Mouse (Mus musculus) cerebellum, adult 2 months (tissue): Measurements from ENCODE around the gene Npas3.

Experiments used
- CTCF ChIP-seq: fragments of 200-500 bp; IDR thresholded peaks from 2 replicates; pipeline ENCODE4 v1.5.1; 2011; ENCODE audit warnings: low read depth, mild to moderate bottlenecking, control low read depth, low read length, moderate library complexity, borderline replicate concordance; ENCODE audit not compliant: insufficient read depth
- POLR2A ChIP-seq: fragments of 200-500 bp; IDR thresholded peaks from 2 replicates; pipeline ENCODE4 v1.6.1; 2011; ENCODE audit warnings: low read length, control low read depth, borderline replicate concordance; ENCODE audit not compliant: insufficient read depth

DNA sequence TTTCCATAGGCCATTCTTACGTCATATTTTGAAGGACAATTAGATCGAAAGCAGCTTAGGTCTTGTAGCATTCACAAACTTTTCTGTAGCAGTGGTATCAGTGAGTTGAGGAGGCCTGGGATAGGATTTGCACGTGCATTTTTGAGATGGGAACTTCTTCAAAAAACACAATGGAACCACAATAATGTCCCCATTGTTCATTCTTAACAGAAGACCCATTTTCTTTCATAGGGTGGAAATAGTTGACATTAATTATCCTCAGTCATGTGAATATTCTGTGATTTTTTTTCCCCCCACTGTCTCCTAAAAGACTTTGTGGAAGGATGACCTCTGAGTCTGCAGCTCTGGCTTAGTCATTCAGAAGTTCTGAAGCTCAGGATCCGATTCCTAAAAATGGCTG is 41.9 kb downstream of the Npas3 start:
- TF ChIP-seq CTCF (no peak), POLR2A (no peak)
